Mouse (Mus musculus): ENCODE measurements around the gene Tecpr2.

The Tecpr2 gene

DNA sequence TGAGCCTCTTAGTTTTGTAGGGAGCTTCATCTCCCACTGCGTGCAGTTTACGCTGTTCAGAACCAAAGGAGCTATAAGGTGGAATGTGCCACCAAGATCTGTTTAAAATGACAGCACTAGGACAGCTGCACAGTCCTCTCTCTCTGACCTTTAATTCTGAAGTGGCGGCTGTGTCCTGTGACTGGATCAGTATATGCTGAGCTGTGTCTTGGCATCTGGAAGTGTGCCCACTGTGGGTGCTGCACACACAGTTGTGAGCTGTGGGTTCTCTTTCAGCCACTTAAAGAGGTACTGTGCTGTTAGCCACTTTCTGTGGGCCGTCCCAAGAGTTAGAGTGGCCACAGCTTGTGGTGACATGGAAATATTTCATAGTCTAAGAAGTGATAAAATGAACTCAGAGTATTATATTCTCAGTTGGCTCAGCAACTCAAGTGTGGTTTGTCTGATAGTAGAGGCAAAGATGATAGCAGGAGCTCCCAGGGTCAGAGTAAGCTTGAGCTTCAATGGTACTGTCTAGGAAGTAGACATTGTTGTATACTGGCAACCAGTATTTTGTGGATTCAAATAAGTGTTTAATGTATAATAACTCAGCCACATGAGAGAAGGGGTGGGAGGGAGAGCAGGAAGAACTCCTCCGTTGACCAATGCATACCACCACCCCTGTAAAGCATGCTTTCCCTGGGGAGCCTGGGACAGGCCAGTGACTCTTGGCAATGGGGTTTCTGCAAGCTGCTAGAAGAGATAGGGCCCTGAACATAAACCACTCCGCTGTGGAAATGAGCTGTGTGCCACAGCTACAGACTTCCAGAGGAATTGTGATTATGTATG lies 59.2 kb downstream of the Tecpr2 start:
- no peak for DNase-seq (ENCODE audit: low spot score in 2 of 2)

DNA sequence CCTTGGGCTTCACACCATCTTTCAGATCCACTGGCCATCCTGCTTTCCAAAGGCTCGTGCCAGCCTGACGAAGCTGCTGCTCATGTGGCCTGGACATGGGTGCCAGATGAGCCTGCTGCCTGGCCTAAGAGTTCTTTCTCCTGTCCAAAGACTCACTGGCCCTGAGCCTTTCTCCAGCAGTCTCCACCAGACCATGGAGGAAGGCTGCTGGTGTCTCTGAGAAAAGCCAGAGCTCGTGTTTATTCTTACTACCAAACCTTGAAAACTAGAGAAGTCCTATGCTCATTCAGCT lies 59.8 kb downstream of the Tecpr2 start:
- DNase-seq (ENCODE audit: low spot score in 2 of 2), result no peak

DNA sequence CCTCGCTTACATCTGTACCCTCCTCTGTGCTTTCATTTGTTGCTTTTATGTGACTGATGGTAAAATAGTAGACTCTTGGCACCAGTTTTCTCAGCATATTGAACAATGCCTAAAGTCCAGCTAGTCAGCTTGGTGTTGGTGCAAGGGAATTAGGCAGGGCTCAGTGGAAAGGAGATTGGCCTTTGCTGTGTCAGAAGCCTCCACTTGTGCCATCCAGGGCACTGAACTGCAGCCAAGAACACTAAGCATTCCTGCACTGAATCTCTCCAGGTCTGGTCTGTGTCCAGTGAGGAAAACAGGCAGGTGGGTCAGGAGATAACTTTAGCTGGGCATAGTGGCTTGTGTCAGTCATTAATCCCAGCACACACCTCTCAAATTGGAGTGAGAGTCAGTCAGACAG lies 60.3 kb downstream of the Tecpr2 start:
- DNase-seq (ENCODE audit: low spot score in 2 of 2), result no peak

DNA sequence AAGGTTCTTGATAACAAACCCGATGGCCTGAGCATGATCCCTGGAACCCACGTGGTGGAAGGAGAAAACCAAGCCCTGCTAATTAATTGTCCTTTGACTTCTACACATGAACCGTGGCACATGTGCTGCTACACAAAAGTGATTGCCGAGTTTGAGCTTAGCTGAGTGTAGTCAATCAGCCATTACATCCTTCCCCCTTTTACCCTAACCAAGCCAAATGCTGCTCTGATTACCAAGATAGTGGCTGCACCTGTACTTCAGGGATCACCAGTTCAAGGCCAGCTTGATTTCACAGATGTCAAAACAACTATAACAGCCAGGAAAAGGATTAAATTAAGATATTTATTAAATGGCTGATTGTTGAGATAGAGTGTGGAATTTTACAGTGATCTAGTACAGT lies 61.1 kb downstream of the Tecpr2 start:
- no peak for DNase-seq (ENCODE audit: low spot score in 2 of 2)

DNA sequence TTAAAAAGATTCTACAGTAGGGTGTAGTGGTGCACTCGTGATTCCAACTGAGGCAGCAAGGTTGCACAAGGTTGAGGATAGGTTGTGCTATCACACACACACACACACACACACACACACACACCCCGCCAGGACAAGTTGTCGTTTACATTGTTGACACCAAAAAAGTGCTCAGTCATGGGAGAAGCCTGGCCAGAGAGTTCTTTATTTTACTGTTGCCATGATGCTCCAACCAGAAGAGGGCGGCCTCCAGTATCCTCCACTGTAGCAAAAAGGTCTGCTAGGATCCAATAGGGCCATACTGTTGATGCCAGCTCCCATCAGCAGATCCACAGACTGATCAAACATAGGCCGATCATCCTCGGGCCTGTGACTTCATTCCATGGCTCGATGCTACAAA lies 62.2 kb downstream of the Tecpr2 start:
- DNase-seq (ENCODE audit: low spot score in 2 of 2), result no peak

DNA sequence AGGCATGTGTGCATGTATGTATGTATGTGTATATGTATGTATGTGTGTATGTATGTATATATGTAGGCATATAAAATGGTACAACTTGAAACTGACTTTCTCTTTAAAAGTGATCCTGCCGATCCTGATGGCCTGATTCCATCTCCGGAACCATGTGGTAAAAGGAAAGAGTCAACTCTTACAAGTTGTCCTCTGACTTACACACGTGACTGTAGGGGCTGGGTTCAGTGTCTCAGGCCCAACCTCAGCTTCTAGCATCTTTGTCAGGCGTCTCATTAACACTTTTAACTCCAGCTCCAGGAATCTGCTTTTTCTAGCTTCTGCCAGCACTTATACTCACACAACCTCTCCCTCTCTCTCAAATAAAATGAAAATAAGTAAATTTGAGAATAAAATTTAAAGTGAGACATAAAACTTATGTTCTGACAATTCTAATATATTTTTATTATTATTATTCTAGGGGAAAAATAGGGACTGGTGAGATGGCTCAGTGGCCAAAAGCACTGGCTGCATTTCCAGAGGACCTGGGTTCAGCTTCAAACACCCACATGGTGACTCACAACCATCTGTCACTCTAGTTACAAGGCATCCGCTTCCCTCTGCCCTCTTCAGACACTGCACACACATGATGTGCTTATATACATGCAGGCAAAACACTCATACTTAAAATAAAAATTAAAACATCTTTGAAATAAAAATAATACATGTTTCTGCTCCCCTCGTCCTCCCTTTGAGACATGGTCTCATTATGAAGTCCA lies 63.7 kb downstream of the Tecpr2 start:
- DNase-seq (ENCODE audit: low spot score in 2 of 2), result no peak

DNA sequence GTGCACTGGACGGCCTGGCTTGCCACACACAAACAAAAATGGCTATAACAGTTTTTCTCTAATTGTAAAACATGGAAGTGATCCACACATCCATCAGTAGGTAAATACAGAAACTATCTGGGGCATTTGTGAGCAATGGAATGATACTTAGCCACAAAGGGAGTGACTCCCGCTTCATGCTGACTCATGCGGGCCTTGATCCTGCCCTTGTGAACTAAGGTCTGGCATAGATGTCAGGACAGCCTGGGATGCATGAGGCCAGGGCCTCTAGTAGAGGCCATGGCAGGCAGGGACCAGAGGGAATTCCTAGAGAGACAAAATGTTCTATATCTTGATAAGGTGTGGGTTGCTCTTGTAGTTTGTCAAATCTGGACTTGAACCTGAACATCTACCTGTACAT lies 64.4 kb downstream of the Tecpr2 start:
- no peak for DNase-seq (ENCODE audit: low spot score in 2 of 2)

DNA sequence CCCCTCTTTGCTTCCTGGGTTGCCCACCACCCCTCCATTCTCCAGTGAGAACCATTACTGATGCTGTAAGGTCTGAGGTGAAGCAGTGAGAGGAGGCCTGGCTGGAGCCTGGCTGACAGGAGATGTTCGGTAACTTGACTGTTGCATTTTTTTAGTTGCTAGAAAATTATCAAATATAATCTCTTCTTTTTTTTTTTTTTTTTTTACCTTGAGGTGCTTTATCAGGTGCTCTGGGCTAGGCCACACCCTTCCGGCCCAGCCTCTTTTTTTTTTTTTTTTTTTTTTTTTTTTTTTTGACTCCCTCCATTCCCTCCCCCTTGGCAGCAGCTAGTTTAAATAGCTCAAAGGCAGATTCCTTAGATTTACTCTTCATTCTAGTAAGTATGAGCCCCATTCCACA lies 64.8 kb downstream of the Tecpr2 start:
- DNase-seq (ENCODE audit: low spot score in 2 of 2), result no peak

DNA sequence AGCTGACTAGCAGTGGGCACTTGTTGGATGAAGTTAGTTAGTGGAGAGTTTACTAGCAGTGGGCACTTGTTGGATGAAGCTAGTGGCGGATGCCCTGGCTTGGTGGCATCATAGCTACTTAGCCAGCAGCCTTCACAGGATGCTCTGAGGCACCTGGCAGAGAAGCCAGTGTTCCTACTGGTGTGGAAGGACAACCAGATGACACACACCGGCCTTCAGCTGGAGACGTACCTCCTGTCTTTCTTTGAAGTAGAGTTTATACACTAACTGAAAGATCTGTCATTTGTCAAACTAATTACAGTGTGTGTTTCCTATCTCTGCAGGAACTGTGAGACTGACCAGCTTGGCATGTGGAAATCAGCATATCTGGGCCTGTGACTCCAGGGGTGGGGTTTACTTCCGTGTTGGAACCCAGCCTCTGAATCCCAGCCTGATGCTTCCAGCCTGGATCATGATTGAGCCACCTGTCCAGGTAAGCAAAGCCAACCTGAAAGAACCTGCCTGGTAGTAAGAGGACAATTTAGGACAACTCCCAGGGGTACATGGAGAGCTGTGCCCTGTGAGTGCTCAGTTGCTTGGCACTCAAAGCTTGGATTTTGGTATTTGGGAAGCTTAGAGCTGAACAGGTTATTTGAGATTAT lies 65.4 kb downstream of the Tecpr2 start:
- DNase-seq (ENCODE audit: low spot score in 2 of 2), result no peak

DNA sequence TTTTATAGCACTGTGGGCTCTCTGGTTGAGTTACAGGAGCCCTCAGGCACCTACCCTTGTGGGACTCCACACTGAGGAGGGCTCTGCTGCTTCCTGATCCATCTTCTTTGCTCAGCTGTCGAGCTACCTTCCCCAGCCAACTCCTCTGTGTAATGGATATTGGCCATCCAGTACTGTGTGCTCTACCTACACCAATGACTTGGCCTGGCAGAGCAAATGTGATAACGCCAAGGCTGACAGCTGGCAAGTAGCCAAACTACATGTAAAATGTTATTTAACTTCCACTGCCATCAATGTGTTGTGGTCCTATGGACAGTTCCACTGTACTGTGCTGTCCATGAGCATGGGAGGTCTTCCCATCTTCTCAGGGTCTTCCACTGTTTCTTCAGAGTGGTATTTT lies 72.9 kb downstream of the Tecpr2 start:
- DNase-seq (ENCODE audit: low spot score in 2 of 2), result no peak

DNA sequence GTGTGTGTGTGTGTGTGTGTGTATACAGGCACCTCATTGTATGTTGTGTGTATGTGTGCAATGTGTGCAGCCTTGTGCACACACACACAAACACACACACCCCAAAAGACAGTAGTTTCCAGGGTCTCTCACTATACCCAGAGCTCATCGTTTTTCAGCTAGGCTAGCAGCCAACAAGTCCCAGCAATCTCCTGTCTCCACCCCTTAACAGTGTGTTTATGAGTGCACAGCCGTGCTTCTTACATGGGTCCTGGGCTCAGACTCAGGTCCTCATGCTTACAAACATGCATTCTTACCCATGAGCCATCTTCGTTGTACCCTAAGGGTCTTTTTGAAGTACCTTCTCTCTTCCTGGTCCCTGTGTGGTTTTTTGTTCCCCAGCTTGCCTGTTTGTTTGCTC lies 76.4 kb downstream of the Tecpr2 start:
- no peak for DNase-seq (ENCODE audit: low spot score in 2 of 2)

DNA sequence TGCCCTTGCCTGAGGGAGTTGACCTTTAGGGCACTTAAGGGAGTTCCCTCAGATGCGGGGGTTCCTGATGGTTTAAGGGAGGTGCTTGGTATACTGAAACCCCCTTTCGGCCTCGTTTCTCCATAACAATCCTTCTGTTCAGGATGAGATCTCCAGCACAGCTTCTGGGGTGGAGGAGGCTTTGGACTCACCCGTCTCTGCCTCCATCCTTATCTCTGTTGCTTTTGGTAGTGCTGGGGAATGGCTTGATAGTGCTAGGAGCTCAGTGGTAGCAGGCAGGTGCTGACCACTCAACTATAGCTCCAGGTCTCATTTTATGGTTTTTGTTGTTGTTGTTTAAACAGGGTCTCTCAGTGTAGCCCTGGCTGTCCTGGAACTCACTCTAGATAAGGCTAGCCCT lies 77.0 kb downstream of the Tecpr2 start:
- DNase-seq (ENCODE audit: low spot score in 2 of 2), result no peak

DNA sequence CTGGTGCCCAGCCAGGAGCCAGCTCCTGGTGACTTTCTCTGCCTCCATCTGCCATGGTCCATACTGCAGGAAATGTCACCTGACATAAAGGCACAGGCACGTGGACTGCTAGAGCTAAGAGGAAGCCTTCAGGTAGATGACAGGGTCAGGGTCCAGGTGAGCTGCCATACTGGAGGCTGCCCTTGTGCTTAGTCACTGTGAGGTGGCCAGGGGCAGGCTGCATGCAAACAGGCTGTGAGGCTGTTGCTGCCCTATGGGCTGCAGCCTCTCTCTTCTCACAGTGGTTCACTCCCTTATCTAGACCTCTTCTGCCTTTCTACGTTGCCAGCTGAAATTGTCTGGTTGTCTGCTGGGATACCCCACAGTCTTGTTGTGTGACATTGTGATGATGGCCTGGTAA lies 78.1 kb downstream of the Tecpr2 start:
- no peak for DNase-seq (ENCODE audit: low spot score in 2 of 2)

DNA sequence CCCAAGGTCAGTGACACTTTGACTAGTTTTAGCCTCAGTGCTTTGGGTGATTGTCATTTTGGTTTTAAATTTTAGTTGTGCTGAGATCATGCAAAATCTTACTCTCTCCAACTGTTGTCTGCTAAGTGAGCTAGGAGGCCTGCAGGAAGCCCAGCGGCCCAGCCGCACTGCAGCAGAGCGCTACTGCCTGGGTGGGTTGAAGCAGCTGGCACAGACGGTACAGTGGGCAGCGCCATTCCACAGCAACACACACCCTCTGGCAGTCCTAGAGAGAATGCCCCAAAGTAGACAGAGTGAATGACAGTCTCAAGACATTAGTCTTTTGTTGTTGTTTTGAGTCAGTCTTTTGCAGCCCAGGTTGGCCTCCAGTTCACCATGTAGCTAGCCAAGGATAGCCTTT lies 81.3 kb downstream of the Tecpr2 start:
- DNase-seq (ENCODE audit: low spot score in 2 of 2), result no peak

DNA sequence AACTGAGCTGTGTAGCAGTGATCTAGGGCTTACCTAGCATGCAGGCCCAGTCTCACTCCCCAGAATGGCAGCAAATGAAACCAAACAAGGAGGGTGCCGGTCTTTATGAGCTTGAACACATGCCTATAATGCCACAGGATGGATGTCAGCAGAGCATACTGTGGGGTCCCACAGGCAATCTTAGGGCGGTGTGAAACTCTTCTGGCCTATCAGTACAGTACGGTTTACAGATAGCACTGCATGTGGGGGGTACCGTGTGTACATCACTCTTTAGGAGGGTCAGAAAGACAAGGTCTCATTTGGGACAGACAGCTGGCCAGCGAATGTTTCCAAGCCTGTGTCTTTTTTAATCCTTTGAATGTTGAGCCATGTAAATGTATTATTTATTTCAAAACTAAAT lies 82.9 kb downstream of the Tecpr2 start:
- DNase-seq (ENCODE audit: low spot score in 2 of 2), result no peak

DNA sequence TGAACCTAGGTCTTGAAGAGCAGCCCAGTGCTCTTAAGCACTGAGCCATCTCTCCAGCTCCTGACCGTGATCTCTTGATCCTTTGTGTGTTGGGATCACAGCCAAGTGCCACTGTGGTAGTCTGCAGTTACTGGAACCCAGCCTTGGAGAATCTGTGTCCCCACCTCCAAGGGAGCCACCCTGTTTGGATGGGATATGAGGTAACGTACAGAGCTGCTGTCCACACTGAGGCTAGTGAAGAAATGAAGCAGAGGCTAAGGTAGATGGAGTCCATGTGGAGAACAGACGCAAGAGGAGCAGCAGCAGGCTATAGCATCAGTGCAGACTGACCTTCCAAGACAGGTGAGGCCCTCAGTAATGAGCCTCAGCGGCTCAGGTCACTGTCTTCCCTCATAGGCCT lies 84.8 kb downstream of the Tecpr2 start:
- DNase-seq (ENCODE audit: low spot score in 2 of 2), result no peak

DNA sequence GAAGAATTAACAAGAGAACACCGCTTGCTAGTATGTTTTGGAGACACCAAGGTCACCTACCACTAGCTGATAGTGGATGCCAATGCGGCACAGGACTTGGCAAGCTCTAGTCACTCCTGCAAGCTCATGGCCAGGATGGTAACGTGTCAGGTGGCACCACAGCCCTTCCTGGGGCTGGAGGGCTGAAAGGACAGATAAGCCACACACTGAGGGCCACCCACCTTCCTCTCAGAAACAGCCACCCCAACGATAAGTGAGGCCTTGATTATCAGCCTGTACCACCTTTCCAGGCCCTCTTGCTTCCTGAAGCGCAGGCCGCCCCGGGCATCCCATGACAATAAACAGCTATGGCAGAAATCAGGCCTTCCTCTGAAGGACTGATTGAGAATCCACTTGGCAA lies 85.2 kb downstream of the Tecpr2 start:
- no peak for DNase-seq (ENCODE audit: low spot score in 2 of 2)

DNA sequence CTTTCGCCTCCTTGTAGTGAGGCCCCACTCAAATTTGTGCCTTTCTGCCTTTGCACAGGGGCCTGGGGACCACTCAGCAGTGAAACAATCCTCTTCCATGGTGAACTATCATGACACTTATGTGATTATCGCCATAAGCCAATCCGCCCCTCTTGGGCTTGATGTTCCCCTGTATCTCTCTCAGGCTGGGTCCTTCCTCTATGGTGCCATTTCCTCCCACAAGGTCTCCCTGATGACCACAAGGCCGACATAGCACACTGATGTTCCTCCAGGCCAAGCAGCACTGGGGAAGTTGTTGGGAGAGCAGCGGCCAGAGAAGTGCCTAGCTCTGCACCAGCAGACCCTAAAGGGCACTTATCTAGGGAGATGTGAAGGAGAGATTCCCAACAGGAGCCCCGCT lies 85.7 kb downstream of the Tecpr2 start:
- DNase-seq (ENCODE audit: low spot score in 2 of 2), result no peak

DNA sequence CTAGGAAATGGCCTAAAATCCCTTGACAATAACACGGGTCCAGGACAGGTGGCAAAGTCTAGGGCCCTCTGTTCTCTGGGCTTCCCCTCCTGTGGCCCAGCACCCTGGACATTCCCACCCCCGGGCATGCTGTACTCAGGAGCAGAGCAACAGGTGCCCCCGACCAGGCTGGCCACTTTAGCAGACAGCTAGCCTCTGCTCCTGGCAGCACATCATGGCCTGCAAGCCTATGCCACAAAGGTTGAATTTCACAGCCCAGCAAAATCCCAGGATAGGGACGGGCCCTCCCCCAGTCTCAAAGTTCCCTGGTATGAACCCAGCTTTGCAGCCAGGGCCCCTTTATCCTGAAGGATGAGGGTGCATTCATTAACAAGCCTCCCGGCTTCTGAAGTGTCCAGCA lies 86.3 kb downstream of the Tecpr2 start:
- no peak for DNase-seq (ENCODE audit: low spot score in 2 of 2)

DNA sequence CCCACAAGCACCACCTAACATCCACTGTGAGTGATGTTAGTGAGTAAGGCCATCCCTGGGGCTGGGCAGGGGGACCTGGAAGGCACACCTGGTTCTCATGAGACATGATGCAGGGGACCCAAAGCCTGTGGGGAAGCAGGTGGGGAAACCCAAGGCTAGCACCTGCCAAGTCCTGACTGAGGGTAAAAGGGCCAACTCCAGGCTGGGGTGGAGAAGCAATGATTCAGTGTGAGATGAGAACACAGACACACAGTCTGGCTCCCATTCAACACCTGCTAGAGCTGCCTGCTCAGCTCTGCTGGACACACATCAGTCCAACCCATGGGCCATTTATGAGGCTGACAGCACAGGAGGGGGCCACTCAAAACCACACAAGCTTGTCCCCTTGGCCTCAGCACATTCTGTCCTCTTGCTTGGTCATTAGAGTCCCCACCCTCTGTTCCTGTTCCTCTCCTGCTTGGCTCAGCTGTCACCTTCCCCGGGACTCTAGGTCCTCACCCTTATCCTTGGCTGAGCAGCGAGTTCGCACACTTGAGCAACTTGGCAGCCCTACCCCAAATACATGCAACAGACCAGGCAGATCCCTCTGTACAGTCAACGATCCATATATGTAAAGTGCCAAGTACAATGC lies 86.9 kb downstream of the Tecpr2 start:
- no peak for DNase-seq (ENCODE audit: low spot score in 2 of 2)

DNA sequence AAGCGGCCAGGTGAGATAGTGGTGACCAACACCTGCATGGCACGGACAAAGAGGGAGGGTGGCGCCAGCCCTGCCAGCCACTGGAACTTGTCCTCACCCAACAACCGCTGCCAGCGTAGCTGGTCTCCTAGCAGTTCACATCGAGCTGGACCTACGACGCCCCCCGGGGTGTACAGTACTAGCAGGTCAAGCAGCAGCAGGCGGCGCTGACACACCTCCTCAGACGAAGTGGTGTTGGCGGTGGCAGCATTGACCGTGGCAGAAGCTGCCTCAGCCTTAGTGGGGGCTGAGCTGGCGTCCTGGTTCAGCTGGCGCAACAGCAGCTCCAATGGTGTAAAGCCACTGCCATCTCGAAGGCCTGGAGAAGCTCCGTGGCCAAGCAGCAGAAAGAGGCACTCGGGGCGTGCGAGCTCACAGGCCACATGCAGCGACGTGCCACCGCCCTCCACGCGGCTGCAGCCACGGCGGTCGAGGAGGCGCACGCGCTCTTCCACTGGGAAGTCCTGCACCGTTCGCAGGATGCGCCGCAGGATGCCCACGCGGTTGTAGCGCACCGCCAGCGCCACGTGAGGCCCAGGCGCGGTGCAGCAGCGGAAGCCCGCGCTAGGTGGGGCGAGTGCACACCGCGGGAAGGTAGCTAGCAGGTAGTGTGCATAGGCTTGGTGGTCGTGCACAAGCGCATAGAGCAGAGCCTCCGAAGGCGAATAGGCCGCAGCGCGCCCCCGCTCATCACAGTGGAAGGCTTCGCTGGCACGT lies 87.7 kb downstream of the Tecpr2 start:
- DNase-seq (ENCODE audit: low spot score in 2 of 2), result no peak

DNA sequence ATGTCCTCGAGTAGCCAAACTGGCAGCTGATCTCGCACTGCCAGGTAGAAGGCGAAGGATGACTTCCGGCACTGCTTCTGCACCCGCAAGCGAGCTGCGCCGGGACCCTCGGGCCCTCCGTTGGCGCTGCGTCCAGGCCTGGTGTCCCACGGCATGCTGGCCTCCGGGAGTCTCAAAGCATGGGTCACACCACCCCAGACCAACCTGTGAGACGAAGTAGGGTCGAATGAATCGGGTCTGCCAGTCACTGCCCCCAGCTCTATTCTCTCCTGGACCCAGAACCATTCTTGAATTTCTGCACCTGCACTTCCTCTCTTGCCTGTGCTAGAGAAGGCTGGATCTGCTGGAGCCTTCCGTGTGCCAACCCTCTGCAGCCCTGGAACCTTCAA lies 88.3 kb downstream of the Tecpr2 start:
- DNase-seq (ENCODE audit: low spot score in 2 of 2), result no peak

Measured in left cerebral cortex, adult 9 months (tissue).